Mouse (Mus musculus): ENCODE results near the gene Hmgb1. TPM values are rescaled to one million over a fixed set of nuclear protein-coding genes. Genes with fewer than 3 reads are reported as not detected.

The Hmgb1 gene
- polyA plus RNA-seq, 1 experiment from 2014 or later: 1,770 TPM

DNA sequence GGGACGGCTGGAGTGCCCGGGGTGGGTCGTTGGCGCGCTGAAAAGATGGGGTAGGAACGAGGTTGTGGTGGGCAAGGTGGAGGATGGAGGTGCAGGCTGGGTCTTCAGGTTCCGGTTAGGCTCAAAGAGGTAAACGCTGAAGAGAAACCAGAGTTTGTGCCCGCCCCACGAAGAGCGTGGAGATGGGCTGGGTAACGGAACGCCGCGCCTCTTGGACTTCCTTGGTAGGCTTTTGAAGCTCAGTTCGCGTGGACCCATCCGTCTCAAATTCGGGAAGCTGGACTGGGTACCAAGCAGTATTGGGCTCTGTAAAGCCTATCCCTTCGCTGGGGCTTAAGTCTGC lies 526 bp upstream of the Hmgb1 start:
- peaks cover 21% of the 10 kb centered on the region for H3K4me1 ChIP-seq
- H3K27me3 ChIP-seq: no peaks in the 10 kb centered on the region
- H3K9me3 ChIP-seq: no peaks in the 10 kb centered on the region
- H3K27ac ChIP-seq: peak overlapping the region; percentile 97
- H3K4me3 ChIP-seq: peak overlapping the region; percentile 62
- H3K36me3 ChIP-seq: peaks cover 10% of the 10 kb centered on the region
- ATAC-seq (ENCODE audit: insufficient number of reproducible peaks, insufficient read depth, low FRiP score, low TSS enrichment): peak; percentile 1; the same call in 1 of the 2 replicates
- WGBS: under 1% methylated on average over 20 of the region's 20 CpGs
- peak overlapping the region; percentile 71 for H3K9ac ChIP-seq
- peak overlapping the region; percentile 79 for H3K4me2 ChIP-seq (replicated peaks)

GRCm38 (mm10) chr5:149183721-149184103 lies 577 bp downstream of the Hmgb1 start:
- Histone ChIP-seq H3K36me3 (no peaks in the 10 kb centered on the region), H3K4me1 (peaks cover 21% of the 10 kb centered on the region), H3K9ac (peak overlapping the region; percentile 75), H3K27ac (peak overlapping the region; percentile 97), H3K27me3 (no peaks in the 10 kb centered on the region), H3K9me3 (no peaks in the 10 kb centered on the region), H3K4me2 (replicated peaks) (peak overlapping the region; percentile 48), H3K4me3 (peak overlapping the region; percentile 62)
- under 1% methylated on average over 13 of the region's 13 CpGs for WGBS
- ATAC-seq (ENCODE audit: insufficient number of reproducible peaks, insufficient read depth, low FRiP score, low TSS enrichment): peak; percentile 61; the same call in 1 of the 2 replicates

DNA sequence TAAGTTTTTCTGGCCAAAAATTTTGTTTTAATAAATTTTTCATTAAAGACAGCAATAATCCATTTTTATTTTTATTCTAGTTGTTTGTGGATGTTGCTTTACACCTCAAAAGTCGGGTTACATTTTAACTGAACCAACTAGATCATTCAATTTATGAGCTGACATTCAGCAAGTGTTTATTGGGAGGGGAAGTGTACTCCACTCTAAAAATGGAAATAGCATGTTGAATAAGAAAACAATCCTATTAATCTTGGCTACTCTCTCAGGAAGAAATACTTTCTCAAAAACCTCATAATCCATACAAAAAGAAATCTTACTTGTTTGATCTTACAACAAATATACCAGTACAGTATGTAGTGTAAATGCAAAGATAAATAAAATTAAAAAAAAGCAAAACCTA lies 1.2 kb downstream of the Hmgb1 start:
- Histone ChIP-seq H3K4me3 (peak overlapping the region; percentile 62), H3K36me3 (no peaks in the 10 kb centered on the region), H3K4me2 (replicated peaks) (peak overlapping the region; percentile 48), H3K27ac (peak overlapping the region; percentile 97; the same call in 1 of the 2 replicates), H3K9me3 (no peaks in the 10 kb centered on the region), H3K4me1 (peaks cover 22% of the 10 kb centered on the region), H3K9ac (no peak overlapping the region), H3K27me3 (no peaks in the 10 kb centered on the region)
- no peak for ATAC-seq (ENCODE audit: insufficient number of reproducible peaks, insufficient read depth, low FRiP score, low TSS enrichment)
- WGBS: 59% methylated on average over 1 of the region's 1 CpGs

- Histone ChIP-seq H3K4me3 (no peak overlapping the region), H3K9ac (no peak overlapping the region), H3K27ac (no peak overlapping the region), H3K4me2 (replicated peaks) (no peak overlapping the region), H3K27me3 (no peaks in the 10 kb centered on the region), H3K36me3 (no peaks in the 10 kb centered on the region), H3K4me1 (peaks cover 27% of the 10 kb centered on the region), H3K9me3 (no peaks in the 10 kb centered on the region)
- no peak for ATAC-seq (ENCODE audit: insufficient number of reproducible peaks, insufficient read depth, low FRiP score, low TSS enrichment)
- 82% methylated on average over 5 of the region's 5 CpGs for WGBS
Measured at GRCm38 (mm10) chr5:149182186-149182870, 2.0 kb downstream of the Hmgb1 start.

DNA sequence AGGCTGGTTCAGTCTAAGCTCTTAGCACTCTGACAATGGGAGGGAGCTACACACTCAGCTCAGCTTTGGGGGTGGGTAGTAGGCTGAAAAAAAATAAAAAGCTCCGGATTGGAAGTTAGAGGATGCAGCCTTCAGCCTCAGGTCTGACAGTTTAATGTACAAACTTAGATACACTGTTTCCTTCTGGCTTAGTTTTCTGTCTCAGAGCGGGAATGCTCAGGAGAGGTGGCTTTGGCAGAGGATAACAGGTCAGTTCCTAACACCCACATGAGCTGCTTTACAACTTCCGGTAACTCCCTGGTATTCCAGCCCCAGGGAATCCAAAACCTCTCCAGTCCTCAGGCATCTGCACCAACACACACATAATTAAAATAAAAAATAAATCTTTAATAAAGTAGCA lies 4.5 kb downstream of the Hmgb1 start:
- 84% methylated on average over 3 of the region's 3 CpGs for WGBS
- peaks cover 11% of the 10 kb centered on the region for H3K4me1 ChIP-seq
- H3K4me2 ChIP-seq (replicated peaks): no peak overlapping the region
- no peaks in the 10 kb centered on the region for H3K36me3 ChIP-seq
- H3K9ac ChIP-seq: no peak overlapping the region
- H3K27me3 ChIP-seq: no peaks in the 10 kb centered on the region
- ATAC-seq (ENCODE audit: insufficient number of reproducible peaks, insufficient read depth, low FRiP score, low TSS enrichment): no peak
- no peak overlapping the region for H3K27ac ChIP-seq
- H3K4me3 ChIP-seq: no peak overlapping the region
- H3K9me3 ChIP-seq: no peaks in the 10 kb centered on the region

GRCm38 (mm10) chr5:149178095-149178494 lies 6.2 kb downstream of the Hmgb1 start:
- H3K4me3 ChIP-seq: no peak overlapping the region
- no peak overlapping the region for H3K4me2 ChIP-seq (replicated peaks)
- no peak overlapping the region for H3K9ac ChIP-seq
- no peaks in the 10 kb centered on the region for H3K9me3 ChIP-seq
- peaks cover 11% of the 10 kb centered on the region for H3K4me1 ChIP-seq
- no peaks in the 10 kb centered on the region for H3K36me3 ChIP-seq
- WGBS: 57% methylated on average over 5 of the region's 5 CpGs
- no peak overlapping the region for H3K27ac ChIP-seq
- no peak for ATAC-seq (ENCODE audit: insufficient number of reproducible peaks, insufficient read depth, low FRiP score, low TSS enrichment)
- H3K27me3 ChIP-seq: no peaks in the 10 kb centered on the region

GRCm38 (mm10) chr5:149175736-149176135 lies 8.6 kb downstream of the Hmgb1 start:
- no peaks in the 10 kb centered on the region for H3K9me3 ChIP-seq
- 87% methylated on average over 6 of the region's 6 CpGs for WGBS
- no peak overlapping the region for H3K9ac ChIP-seq
- no peak overlapping the region for H3K4me3 ChIP-seq
- H3K4me2 ChIP-seq (replicated peaks): no peak overlapping the region
- peaks cover 6% of the 10 kb centered on the region; the same call in 1 of the 2 replicates for H3K4me1 ChIP-seq
- H3K27me3 ChIP-seq: no peaks in the 10 kb centered on the region
- ATAC-seq (ENCODE audit: insufficient number of reproducible peaks, insufficient read depth, low FRiP score, low TSS enrichment): no peak
- no peaks in the 10 kb centered on the region for H3K36me3 ChIP-seq
- no peak overlapping the region for H3K27ac ChIP-seq

GRCm38 (mm10) chr5:149174527-149174926 lies 9.8 kb downstream of the Hmgb1 start:
- H3K9me3 ChIP-seq: no peaks in the 10 kb centered on the region
- H3K4me1 ChIP-seq: peaks cover 6% of the 10 kb centered on the region; the same call in 1 of the 2 replicates
- no peak overlapping the region for H3K27ac ChIP-seq
- H3K4me2 ChIP-seq (replicated peaks): no peak overlapping the region
- no peaks in the 10 kb centered on the region for H3K27me3 ChIP-seq
- no peak overlapping the region for H3K9ac ChIP-seq
- H3K36me3 ChIP-seq: no peaks in the 10 kb centered on the region
- WGBS: 85% methylated on average over 7 of the region's 7 CpGs
- H3K4me3 ChIP-seq: no peak overlapping the region
- ATAC-seq (ENCODE audit: insufficient number of reproducible peaks, insufficient read depth, low FRiP score, low TSS enrichment): no peak

GRCm38 (mm10) chr5:149172246-149172645 lies 12.0 kb downstream of the Hmgb1 start:
- no peak for ATAC-seq (ENCODE audit: insufficient number of reproducible peaks, insufficient read depth, low FRiP score, low TSS enrichment)
- WGBS: 66% methylated on average over 10 of the region's 10 CpGs
- Histone ChIP-seq H3K9me3 (no peaks in the 10 kb centered on the region), H3K4me3 (no peak overlapping the region), H3K27me3 (no peaks in the 10 kb centered on the region), H3K4me1 (no peaks in the 10 kb centered on the region), H3K4me2 (replicated peaks) (no peak overlapping the region), H3K9ac (no peak overlapping the region), H3K27ac (no peak overlapping the region), H3K36me3 (no peaks in the 10 kb centered on the region)

DNA sequence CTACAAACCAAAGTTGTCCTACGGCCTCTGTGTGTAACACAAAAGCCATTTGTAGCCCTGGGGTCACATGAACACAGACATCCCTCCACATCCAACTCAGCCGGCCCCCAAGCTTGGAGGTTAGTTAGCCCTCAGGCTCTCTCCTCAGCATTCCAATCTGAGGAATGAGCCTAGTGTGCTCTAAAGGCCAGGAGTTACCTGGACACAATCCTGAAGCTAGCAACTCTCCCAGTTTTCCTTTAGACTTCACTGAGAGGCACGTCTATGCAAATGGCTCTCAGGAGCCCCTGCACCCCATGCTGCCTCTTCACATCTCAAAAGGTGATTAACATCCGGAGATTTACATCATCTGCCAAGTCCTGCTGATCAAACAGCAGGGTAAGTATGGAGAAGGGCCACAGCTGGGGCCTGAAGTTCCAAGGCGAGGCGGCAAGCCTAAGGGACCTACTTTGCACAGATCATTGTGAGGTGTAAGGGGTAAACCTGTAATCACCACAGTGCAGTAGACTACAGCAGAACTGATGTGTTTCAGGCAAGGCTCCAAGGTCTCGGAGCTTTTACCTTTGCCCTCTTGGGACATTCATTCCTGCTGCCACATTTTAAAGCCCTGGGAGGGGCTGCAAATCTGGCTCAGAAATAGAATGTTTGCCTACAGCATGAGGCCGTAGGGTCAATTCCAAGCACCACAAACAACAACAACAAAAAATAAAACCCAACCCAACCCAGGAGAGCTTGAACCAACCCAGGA lies 13.3 kb downstream of the Hmgb1 start:
- no peaks in the 10 kb centered on the region for H3K36me3 ChIP-seq
- no peak overlapping the region for H3K9ac ChIP-seq
- no peak for ATAC-seq (ENCODE audit: insufficient number of reproducible peaks, insufficient read depth, low FRiP score, low TSS enrichment)
- no peaks in the 10 kb centered on the region for H3K4me1 ChIP-seq
- H3K4me3 ChIP-seq: no peak overlapping the region
- H3K27me3 ChIP-seq: no peaks in the 10 kb centered on the region
- H3K9me3 ChIP-seq: no peaks in the 10 kb centered on the region
- 41% methylated on average over 8 of the region's 8 CpGs for WGBS
- H3K27ac ChIP-seq: no peak overlapping the region
- H3K4me2 ChIP-seq (replicated peaks): no peak overlapping the region

DNA sequence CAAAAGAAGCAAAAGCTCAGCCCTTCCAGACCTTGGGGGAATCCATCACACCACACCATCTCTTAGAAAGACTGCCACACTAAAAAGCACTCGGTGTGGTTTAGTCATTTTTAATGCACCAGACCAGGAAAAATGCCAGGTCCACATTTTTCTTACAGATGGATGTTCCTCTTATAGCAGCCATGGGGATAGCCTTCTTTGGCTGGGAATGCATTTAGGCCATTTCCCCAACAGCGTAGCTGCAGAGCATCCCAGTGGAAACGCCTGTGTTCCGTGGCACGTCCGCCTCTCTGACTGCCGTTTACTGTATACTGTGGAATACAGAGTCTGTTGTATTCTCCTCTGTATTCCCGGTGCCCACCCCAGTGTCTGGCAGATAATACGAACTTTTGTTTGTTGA lies 15.5 kb downstream of the Hmgb1 start:
- H3K9me3 ChIP-seq: no peaks in the 10 kb centered on the region
- no peak overlapping the region for H3K9ac ChIP-seq
- H3K27ac ChIP-seq: no peak overlapping the region
- no peak overlapping the region for H3K4me2 ChIP-seq (replicated peaks)
- H3K36me3 ChIP-seq: no peaks in the 10 kb centered on the region
- ATAC-seq (ENCODE audit: insufficient number of reproducible peaks, insufficient read depth, low FRiP score, low TSS enrichment): no peak
- no peak overlapping the region for H3K4me3 ChIP-seq
- no peaks in the 10 kb centered on the region for H3K27me3 ChIP-seq
- 87% methylated on average over 9 of the region's 9 CpGs for WGBS
- no peaks in the 10 kb centered on the region for H3K4me1 ChIP-seq

- WGBS: 80% methylated on average over 2 of the region's 2 CpGs
- no peak overlapping the region for H3K4me2 ChIP-seq (replicated peaks)
- no peaks in the 10 kb centered on the region for H3K27me3 ChIP-seq
- H3K4me3 ChIP-seq: no peak overlapping the region
- ATAC-seq (ENCODE audit: insufficient number of reproducible peaks, insufficient read depth, low FRiP score, low TSS enrichment): no peak
- H3K36me3 ChIP-seq: no peaks in the 10 kb centered on the region
- no peak overlapping the region for H3K9ac ChIP-seq
- H3K9me3 ChIP-seq: no peaks in the 10 kb centered on the region
- no peaks in the 10 kb centered on the region for H3K4me1 ChIP-seq
- H3K27ac ChIP-seq: no peak overlapping the region
Measured at GRCm38 (mm10) chr5:149168051-149168450, 16.2 kb downstream of the Hmgb1 start.

Measured in embryonic facial prominence, embryonic 12.5 days (tissue).